Mouse (Mus musculus) CH12.LX (cell line): ENCODE measurements around the gene Atg5. TPM values are rescaled to one million over a fixed set of nuclear protein-coding genes. Genes with fewer than 3 reads are reported as not detected.

ENCODE experiments used
- DNase-seq: peaks from one replicate; pipeline ENCODE4 v3.0.0-alpha.2; 2013; ENCODE audit errors: extremely low read depth
- H3K27ac ChIP-seq: 2 replicates; pipeline ENCODE4 v1.5.1; 2012; ENCODE audit warnings: low read depth, mild to moderate bottlenecking, control low read depth, moderate library complexity; ENCODE audit not compliant: insufficient read depth
- H3K27me3 ChIP-seq: replicated peaks from 2 replicates; pipeline ENCODE3; 2012; ENCODE audit warnings: inconsistent platforms
- H3K36me3 ChIP-seq, 2 experiments: replicated peaks in 1 of 2; 2 replicates each; pipeline versions ENCODE3 to v1.6.1; 2012; ENCODE audit warnings: inconsistent platforms in 1 of 2, low read length in 1 of 2, mild to moderate bottlenecking in 1 of 2, mixed read lengths in 1 of 2, moderate library complexity in 1 of 2; ENCODE audit not compliant: control insufficient read depth in 1 of 2, insufficient read depth in 1 of 2
- H3K4me1 ChIP-seq, 2 experiments: 2 replicates each; pipeline ENCODE4 v1.6.1; 2012; ENCODE audit warnings: inconsistent platforms in 1 of 2, moderate library complexity in 1 of 2; ENCODE audit not compliant: insufficient read depth in 2 of 2, control insufficient read depth in 1 of 2
- H3K4me2 ChIP-seq: 2 replicates; pipeline ENCODE4 v1.6.1; 2012; ENCODE audit warnings: low read depth, mild to moderate bottlenecking, control low read depth; ENCODE audit not compliant: poor library complexity, insufficient read depth, severe bottlenecking
- H3K4me3 ChIP-seq, 3 experiments: fragments of 150-350 bp in 1 of 3; sonication (generic) in 1 of 3; replicated peaks in 1 of 3; 2 replicates each; pipeline versions ENCODE3 to v1.5.1; 2011 to 2012; ENCODE audit warnings: low read depth in 2 of 3, low read length in 2 of 3, mild to moderate bottlenecking in 2 of 3, moderate library complexity in 2 of 3, control low read depth in 1 of 3, improper control_type of control experiment in 1 of 3, inconsistent platforms in 1 of 3, mixed read lengths in 1 of 3; ENCODE audit not compliant: poor library complexity in 1 of 3
- H3K79me2 ChIP-seq: replicated peaks from 2 replicates; pipeline ENCODE4 v1.6.1; 2012; ENCODE audit warnings: mild to moderate bottlenecking, moderate library complexity; ENCODE audit not compliant: control insufficient read depth, poor library complexity, insufficient read depth, severe bottlenecking; ENCODE audit errors: extremely low read depth
- H3K9ac ChIP-seq: 2 replicates; pipeline ENCODE4 v1.6.1; 2012; ENCODE audit warnings: low read depth, mild to moderate bottlenecking, control low read depth, moderate library complexity; ENCODE audit not compliant: insufficient read depth
- H3K9me3 ChIP-seq: replicated peaks from 2 replicates; pipeline ENCODE3; 2012; ENCODE audit warnings: low read length, inconsistent platforms, mixed read lengths
- BHLHE40 ChIP-seq: IDR thresholded peaks from 2 replicates; pipeline ENCODE4 v1.6.1; 2011; ENCODE audit warnings: mild to moderate bottlenecking, low read depth, low read length, improper control_type of control experiment
- CHD2 ChIP-seq: IDR thresholded peaks from 2 replicates; pipeline ENCODE4 v1.6.1; 2011; ENCODE audit warnings: low read length, improper control_type of control experiment
- CTCF ChIP-seq, 2 experiments: IDR thresholded peaks in 1 of 2; conservative IDR thresholded peaks in 1 of 2; 2 replicates each; pipeline ENCODE4 v1.5.1; 2011 to 2012; ENCODE audit warnings: low read depth in 2 of 2, low read length in 2 of 2, improper control_type of control experiment in 1 of 2, inconsistent platforms in 1 of 2, mild to moderate bottlenecking in 1 of 2, moderate library complexity in 1 of 2
- MEF2A ChIP-seq: IDR thresholded peaks from 2 replicates; pipeline ENCODE4 v1.6.1; 2014; ENCODE audit warnings: low read depth, mild to moderate bottlenecking, inconsistent platforms, low read length, improper control_type of control experiment, borderline replicate concordance
- MYC ChIP-seq: IDR thresholded peaks from 2 replicates; pipeline ENCODE4 v1.6.1; 2011; ENCODE audit warnings: low read depth, mild to moderate bottlenecking, improper control_type of control experiment, low read length
- NELFE ChIP-seq: IDR thresholded peaks from 2 replicates; pipeline ENCODE4 v1.6.1; 2011; ENCODE audit warnings: low read depth, low read length, improper control_type of control experiment
- PAX5 ChIP-seq: IDR thresholded peaks from 2 replicates; pipeline ENCODE4 v1.6.1; 2012; ENCODE audit warnings: low read length, inconsistent platforms, mixed read lengths
- POLR2A ChIP-seq: IDR thresholded peaks from 2 replicates; pipeline ENCODE4 v1.6.1; 2011; ENCODE audit warnings: low read depth, mild to moderate bottlenecking, improper control_type of control experiment, low read length
- RCOR1 ChIP-seq: conservative IDR thresholded peaks from 2 replicates; pipeline ENCODE4 v1.6.1; 2012; ENCODE audit warnings: low read depth, mild to moderate bottlenecking, inconsistent platforms, low read length, improper control_type of control experiment
- TBP ChIP-seq: conservative IDR thresholded peaks from 2 replicates; pipeline ENCODE4 v1.6.1; 2011; ENCODE audit warnings: low read depth, low read length, improper control_type of control experiment
- USF2 ChIP-seq: conservative IDR thresholded peaks from 2 replicates; pipeline ENCODE4 v1.6.1; 2011; ENCODE audit warnings: low read depth, low read length, improper control_type of control experiment
- dilution Hi-C: fragments of 300-500 bp; cut with MboI; formaldehyde crosslinking; loops from 2 replicates; pipeline ENCODE4 v1.14.3; 2020; ENCODE audit warnings: low sequenced_read_pairs; ENCODE audit not compliant: extremely low pct_unique_long_range_greater_than_20kb, extremely low pct_ligation_motif_present
- in situ Hi-C: fragments of 300-500 bp; cut with MboI; formaldehyde crosslinking; loops from 3 replicates; pipeline ENCODE4 v1.14.3; 2019; ENCODE audit warnings: low sequenced_read_pairs, low pct_ligation_motif_present, low pct_unique_long_range_greater_than_20kb, mixed read lengths
- polyA plus RNA-seq: library from polyadenylated mRNA; unstranded; fragments of >175 nt; gene quantifications from 2 replicates; pipeline ENCODE4 v1.2.1, GENCODE M21; 2012; ENCODE audit warnings: low read depth; ENCODE audit not compliant: insufficient read length
- total RNA-seq, 2 experiments: library from RNA; depleted of rRNA; stranded (reverse); fragments of 300-350 nt in 1 of 2; fragments of >200 nt in 1 of 2; gene quantifications; 2 replicates each; pipeline ENCODE4 v1.2.3; 2012 to 2014

The Atg5 gene
- total and polyA plus RNA-seq, 3 experiments = 15.6 to 47.5 (median 34.7) TPM

GRCm38 (mm10) chr10:44265835-44266234, 2.3 kb upstream of the Atg5 start:
- Histone ChIP-seq H3K4me2 (no peak overlapping the region), H3K4me1 (peaks cover 6 to 33% of the 10 kb centered on the region in 2 experiments), H3K9ac (no peak overlapping the region), H3K79me2 (peaks cover 11% of the 10 kb centered on the region; the same call in 1 of the 2 replicates), H3K36me3 (peaks cover 0 to 21% of the 10 kb centered on the region in 2 experiments), H3K4me3 (no peak overlapping the region), H3K27me3 (no peaks in the 10 kb centered on the region), H3K27ac (no peak overlapping the region), H3K9me3 (no peaks in the 10 kb centered on the region)
- dilution Hi-C loops = no loop called here
- in situ Hi-C loops = no loop called here
- no peak for DNase-seq
- no peak for TF ChIP-seq RCOR1
- TF ChIP-seq POLR2A = no peak

GRCm38 (mm10) chr10:44266561-44266960, 1.6 kb upstream of the Atg5 start:
- H3K9me3 ChIP-seq = no peaks in the 10 kb centered on the region
- in situ Hi-C loops = no loop called here
- no peaks in the 10 kb centered on the region for H3K27me3 ChIP-seq
- H3K27ac ChIP-seq = no peak overlapping the region
- no peak overlapping the region for H3K9ac ChIP-seq
- DNase-seq = no peak
- dilution Hi-C loops = no loop called here
- peaks cover 11% of the 10 kb centered on the region; the same call in 1 of the 2 replicates for H3K79me2 ChIP-seq
- H3K36me3 ChIP-seq = peaks cover 0 to 26% of the 10 kb centered on the region in 2 experiments
- no peak overlapping the region for H3K4me3 ChIP-seq
- no peak overlapping the region for H3K4me2 ChIP-seq
- TF ChIP-seq USF2 (no peak), CHD2 (no peak)
- peaks cover 6 to 38% of the 10 kb centered on the region in 2 experiments for H3K4me1 ChIP-seq

GRCm38 (mm10) chr10:44267426-44268142, 574 bp upstream of the Atg5 start:
- Histone ChIP-seq H3K9me3 (no peaks in the 10 kb centered on the region), H3K4me1 (peaks cover 6 to 40% of the 10 kb centered on the region in 2 experiments), H3K79me2 (peaks cover 15% of the 10 kb centered on the region; the same call in 1 of the 2 replicates), H3K9ac (peak overlapping the region; percentile 49), H3K4me3 (peak overlapping the region; percentile 65 to 85 (median 81)), H3K36me3 (peaks cover 0 to 33% of the 10 kb centered on the region in 2 experiments), H3K27me3 (no peaks in the 10 kb centered on the region)
- dilution Hi-C loops (no loop called here), in situ Hi-C loops (no loop called here)
- DNase-seq = no peak
- TF ChIP-seq TBP (no peak), BHLHE40 (no peak), CTCF (conservative IDR thresholded peaks at IDR 0.05 in 1 of 2, IDR thresholded peaks at IDR 0.05 in 1 of 2; ENCODE audit: low read depth in 2 of 2, low read length in 2 of 2) (no peak), MYC (no peak), PAX5 (no peak), USF2 (no peak), NELFE (no peak), MEF2A (no peak)
- TF ChIP-seq, all 38 proteins: peak for 0
- H3K27ac ChIP-seq = no peak overlapping the region
- peak overlapping the region; percentile 55 for H3K4me2 ChIP-seq
